Mouse (Mus musculus) cortical plate, adult 2 months (tissue): Measurements from ENCODE around the gene Pdcd1lg2. TPM values are rescaled to one million over a fixed set of nuclear protein-coding genes. Genes with fewer than 3 reads are reported as not detected.

Experiments used
- H3K27ac ChIP-seq: fragments of 200-500 bp; 2 replicates; pipeline ENCODE4 v1.5.1; 2012; ENCODE audit warnings: low read length, control low read depth, inconsistent platforms; ENCODE audit not compliant: insufficient read depth
- H3K4me1 ChIP-seq: fragments of 200-500 bp; 2 replicates; pipeline ENCODE4 v1.6.1; 2011; ENCODE audit warnings: low read length; ENCODE audit not compliant: control insufficient read depth, insufficient read depth
- H3K4me3 ChIP-seq: fragments of 200-500 bp; 2 replicates; pipeline ENCODE4 v1.5.1; 2011; ENCODE audit warnings: mild to moderate bottlenecking, low read length, control low read depth; ENCODE audit not compliant: insufficient read depth
- CTCF ChIP-seq: fragments of 200-500 bp; IDR thresholded peaks from 2 replicates; pipeline ENCODE4 v1.5.1; 2011; ENCODE audit warnings: mild to moderate bottlenecking, control low read depth, low read length; ENCODE audit not compliant: insufficient read depth; ENCODE audit errors: extremely low read depth
- POLR2A ChIP-seq: fragments of 200-500 bp; IDR thresholded peaks from 2 replicates; pipeline ENCODE4 v1.6.1; 2011; ENCODE audit warnings: mild to moderate bottlenecking, low read length, control low read depth; ENCODE audit not compliant: insufficient read depth; ENCODE audit errors: extremely low read depth
- polyA plus RNA-seq: library from polyadenylated mRNA; depleted of rRNA; stranded (reverse); fragments of >200 nt; gene quantifications from 2 replicates; pipeline ENCODE4 v1.2.3, GENCODE M21; 2012

Pdcd1lg2 gene
- polyA plus RNA-seq, 1 experiment = not detected

DNA sequence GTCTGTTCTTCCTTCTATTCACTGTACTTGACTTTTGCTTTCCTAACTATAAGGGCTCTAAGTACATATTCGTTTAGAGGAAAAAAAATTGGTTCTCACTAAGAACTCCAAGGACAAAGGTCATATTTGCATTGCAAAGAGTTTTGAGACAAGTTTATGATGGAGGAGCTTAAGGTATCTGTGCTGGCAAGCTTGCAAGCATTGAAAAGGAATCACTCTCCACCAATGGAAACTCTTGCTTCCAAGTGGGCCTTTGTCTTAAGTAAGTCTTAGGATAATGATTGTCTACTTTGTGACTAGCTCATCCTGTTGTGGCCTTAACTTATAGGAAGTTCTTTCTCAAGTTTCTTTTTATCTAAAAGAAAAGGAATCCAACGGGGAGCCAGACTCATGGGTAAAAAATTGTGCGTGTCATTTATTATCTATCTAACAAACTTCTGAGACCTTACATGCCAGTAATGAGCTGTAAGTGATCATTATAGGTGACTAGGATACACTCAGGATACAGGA is 5.7 kb downstream of the Pdcd1lg2 start:
- no peak overlapping the region for H3K27ac ChIP-seq
- no peak for TF ChIP-seq POLR2A
- no peak for TF ChIP-seq CTCF
- H3K4me3 ChIP-seq = no peak overlapping the region
- H3K4me1 ChIP-seq = no peaks in the 10 kb centered on the region

DNA sequence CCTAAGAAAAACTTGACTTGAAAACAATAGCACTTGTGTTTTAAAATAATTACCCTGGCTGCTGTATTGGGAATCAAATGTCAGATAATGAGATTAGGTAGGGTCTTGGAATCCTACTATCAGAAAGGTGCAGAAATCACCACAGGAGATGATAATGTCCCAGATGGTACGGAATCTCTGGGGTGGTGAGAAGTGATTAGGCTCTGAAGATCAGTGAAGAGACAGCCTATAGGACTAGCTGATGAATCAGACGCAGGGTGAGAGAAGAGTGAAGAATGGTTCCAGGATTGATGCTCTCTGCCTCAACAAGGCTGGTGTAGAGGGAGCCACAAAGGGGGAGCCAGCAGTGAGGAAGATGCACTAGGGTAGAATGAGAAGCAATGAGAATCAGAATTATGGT is 6.5 kb downstream of the Pdcd1lg2 start:
- no peak for TF ChIP-seq POLR2A
- TF ChIP-seq CTCF = no peak

DNA sequence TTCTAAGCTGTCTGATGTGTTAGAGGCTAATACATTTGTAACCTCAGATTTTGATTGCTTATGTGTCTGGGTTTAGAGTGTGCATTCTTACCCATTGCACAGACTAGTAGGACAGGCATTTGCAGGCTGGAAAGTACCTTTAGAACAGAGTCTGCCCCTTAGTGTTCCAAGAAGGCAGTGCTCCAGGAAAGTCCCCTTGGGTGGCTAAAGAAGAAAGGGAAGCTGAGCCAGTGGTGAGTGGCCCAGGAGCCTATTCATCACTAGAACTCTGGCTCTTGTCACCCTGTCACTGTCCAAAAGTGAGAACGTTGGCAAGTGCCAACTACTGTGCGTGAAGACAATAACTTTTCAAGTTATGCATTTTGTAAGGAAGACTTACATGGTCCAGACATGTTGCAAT is 7.2 kb downstream of the Pdcd1lg2 start:
- TF ChIP-seq POLR2A (no peak), CTCF (no peak)
- Histone ChIP-seq H3K4me3 (no peak overlapping the region), H3K27ac (no peak overlapping the region), H3K4me1 (no peaks in the 10 kb centered on the region)

More for the DNA sequence above, 6.5 kb downstream of the Pdcd1lg2 start:
- H3K4me1 ChIP-seq = no peaks in the 10 kb centered on the region
- no peak overlapping the region for H3K27ac ChIP-seq
- H3K4me3 ChIP-seq = no peak overlapping the region

DNA sequence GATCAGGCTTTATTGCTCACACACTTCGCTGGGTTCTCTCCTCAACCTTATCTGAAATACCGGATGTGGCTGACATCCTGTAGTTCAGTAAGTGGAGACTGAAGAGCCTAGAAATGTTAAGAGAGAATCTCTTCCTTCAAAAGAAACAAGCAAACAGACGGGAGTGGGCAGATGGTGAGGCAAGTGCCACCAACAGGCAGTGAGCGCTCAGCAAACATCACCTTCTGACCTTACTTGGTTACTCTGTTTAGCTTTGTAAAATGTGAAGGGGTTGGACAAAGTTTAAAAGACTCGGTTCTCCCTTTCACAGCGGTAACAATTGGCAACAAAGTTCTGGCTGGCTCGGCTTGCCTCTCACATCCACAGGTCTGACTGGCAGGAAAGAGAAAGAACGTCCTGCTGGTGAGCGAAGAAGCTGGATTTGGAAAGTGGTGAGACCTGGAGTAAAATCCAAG is 8.0 kb downstream of the Pdcd1lg2 start:
- Histone ChIP-seq H3K27ac (no peak overlapping the region), H3K4me1 (no peaks in the 10 kb centered on the region), H3K4me3 (no peak overlapping the region)
- TF ChIP-seq POLR2A (no peak), CTCF (no peak)

DNA sequence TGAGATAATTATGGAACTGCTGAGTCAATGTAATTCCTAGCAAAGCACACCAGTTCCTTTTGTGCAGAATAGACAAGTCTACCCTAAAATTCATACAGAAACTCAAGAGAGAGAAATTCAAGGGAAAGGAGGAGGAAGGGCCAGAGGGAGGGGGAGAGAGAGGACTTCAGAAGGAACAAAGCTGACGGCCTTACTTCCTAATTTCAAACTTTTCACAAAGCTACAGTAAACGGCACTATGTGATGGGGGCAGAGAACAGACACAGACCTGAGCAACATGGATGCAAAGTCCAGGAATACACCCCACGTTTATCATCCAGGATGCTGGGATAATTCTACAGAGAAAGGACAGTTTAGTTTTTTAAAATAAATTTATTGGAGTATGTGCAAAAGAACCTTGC is 8.8 kb downstream of the Pdcd1lg2 start:
- H3K27ac ChIP-seq = no peak overlapping the region
- no peak overlapping the region for H3K4me3 ChIP-seq
- no peaks in the 10 kb centered on the region for H3K4me1 ChIP-seq
- TF ChIP-seq CTCF (no peak), POLR2A (no peak)

DNA sequence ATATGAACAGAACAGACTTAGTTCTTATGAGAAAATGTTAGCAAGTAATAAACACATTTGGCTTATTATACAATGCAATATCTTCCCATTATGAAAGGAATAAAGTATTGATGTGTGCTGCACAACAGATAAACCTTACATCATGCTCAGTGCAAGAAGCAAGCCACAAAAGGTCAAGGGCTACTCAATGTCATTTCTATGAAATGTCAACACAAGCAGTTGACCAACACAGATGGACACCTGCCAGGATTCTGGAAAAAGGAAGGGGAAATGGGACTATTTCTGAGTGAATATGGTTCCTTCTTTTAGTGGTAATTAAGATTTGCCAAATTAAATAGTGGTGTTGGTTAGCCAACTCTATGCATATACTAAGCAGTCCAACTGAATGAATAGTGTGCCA is 9.2 kb downstream of the Pdcd1lg2 start:
- H3K4me1 ChIP-seq = no peaks in the 10 kb centered on the region
- TF ChIP-seq CTCF (no peak), POLR2A (no peak)
- H3K4me3 ChIP-seq = no peak overlapping the region
- H3K27ac ChIP-seq = no peak overlapping the region

DNA sequence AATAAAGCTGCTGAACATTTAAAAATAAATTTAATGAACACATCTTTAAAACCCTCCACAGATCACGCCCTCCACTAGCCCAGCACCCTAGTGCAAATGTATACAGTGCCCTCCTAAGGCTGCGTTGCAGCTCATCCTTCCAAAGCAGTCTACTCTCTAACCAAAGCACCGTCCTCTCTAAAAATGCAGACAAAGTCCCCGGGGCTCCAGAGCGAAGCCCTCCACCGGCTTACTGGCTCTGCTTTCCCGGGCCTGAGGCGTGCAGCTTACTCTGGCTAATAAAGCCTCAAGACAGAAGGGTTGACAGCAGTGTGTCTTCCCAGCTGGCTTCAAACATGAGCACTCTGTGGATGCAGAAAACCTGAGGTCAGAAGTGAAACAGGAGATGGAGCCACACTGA is 9.7 kb downstream of the Pdcd1lg2 start:
- TF ChIP-seq CTCF (no peak), POLR2A (no peak)
- Histone ChIP-seq H3K27ac (no peak overlapping the region), H3K4me1 (no peaks in the 10 kb centered on the region)

DNA sequence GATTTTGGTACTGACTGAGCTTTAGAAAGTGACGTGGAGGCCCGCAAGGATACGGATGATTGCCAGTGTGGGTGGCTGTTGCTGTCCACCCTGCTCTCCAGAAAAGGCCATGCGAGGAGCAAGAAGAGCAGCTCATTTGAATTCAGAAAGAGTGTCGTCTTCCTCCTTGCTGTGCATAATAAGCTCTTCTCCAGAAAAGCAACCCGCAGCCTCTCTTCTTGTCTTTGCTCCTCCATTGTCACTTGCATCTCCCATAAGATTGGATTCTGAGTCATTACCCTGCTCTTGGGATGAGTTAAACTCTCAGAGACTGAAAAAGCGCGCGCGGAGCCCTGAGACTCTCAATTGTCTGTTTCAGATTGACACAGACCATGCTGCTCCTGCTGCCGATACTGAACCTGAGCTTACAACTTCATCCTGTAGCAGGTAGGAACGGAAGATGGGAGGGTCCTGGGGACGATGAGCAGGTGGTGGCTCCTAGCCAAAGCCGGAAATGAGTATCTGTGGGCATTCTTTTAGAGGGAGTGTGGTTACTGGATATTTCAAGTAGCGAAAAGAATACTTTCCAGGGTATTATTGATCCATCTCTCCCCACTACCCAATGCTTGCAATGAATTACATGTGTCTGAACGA is 11.4 kb downstream of the Pdcd1lg2 start:
- Histone ChIP-seq H3K4me1 (no peaks in the 10 kb centered on the region), H3K27ac (no peak overlapping the region), H3K4me3 (no peak overlapping the region)
- TF ChIP-seq CTCF (no peak), POLR2A (no peak)

More for the DNA sequence above, 9.7 kb downstream of the Pdcd1lg2 start:
- H3K4me3 ChIP-seq = no peak overlapping the region

DNA sequence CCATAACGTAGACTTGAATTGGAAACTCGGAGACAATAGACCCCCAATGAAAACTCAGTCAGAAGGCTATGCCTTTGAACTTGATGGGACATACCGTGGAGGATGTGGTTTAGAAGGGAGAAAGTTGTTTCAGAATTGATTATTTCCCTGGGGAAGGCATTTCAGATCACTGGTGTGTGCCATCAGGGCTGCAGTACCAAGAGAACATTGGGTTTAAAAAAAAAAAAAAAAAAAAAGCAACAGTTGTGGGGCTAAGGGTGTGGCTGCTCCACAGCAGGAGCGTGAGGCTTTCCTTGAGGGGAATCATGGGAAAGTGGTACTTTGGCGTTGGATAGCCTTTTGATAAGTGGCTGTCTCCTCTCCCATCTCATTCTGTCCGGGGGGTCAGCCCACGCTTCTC is 12.1 kb downstream of the Pdcd1lg2 start:
- no peak for TF ChIP-seq POLR2A
- no peak for TF ChIP-seq CTCF
- Histone ChIP-seq H3K4me3 (no peak overlapping the region), H3K4me1 (no peaks in the 10 kb centered on the region), H3K27ac (no peak overlapping the region)

DNA sequence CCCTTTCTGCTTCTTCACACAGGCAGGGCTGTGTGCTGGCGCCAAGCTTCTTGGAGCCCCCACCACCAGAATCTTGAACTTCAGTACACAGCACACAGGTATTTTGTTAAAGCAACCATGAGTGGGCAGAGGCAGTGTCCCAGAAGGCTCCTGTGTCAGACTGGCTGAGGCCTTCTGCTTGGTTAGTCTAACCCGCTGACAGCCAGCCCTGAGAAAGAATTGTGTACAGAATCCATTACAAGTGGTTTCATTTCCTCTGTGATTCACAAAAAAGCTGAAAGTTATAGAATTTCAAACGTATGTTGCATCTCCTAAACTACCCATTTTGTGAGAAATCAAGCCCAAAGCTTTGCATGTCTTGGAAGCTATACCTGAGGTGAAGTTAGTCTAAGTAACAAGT is 19.8 kb downstream of the Pdcd1lg2 start:
- no peaks in the 10 kb centered on the region for H3K4me1 ChIP-seq
- H3K4me3 ChIP-seq = no peak overlapping the region
- no peak for TF ChIP-seq CTCF
- TF ChIP-seq POLR2A = no peak
- no peak overlapping the region for H3K27ac ChIP-seq

DNA sequence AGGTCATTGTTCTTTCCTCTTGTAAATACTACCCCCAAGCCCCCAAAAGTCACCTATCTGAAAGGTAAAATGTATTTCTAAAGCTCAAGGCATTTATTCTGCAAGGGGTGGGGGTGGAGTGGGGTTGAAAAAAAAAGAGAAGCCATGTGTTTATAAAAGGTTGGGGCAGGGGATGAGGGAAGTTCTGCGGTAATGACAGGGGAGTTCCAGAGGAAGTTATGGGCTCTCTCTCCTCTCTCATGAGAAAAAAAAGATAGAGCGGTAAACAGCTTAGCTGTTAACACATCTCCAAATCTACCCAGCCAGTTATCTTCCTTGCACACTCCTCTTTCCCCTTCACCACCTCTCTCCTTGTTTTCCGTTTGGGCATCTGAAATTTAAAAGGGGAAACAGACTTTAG is 20.2 kb downstream of the Pdcd1lg2 start:
- H3K4me1 ChIP-seq = no peaks in the 10 kb centered on the region
- H3K27ac ChIP-seq = no peak overlapping the region
- H3K4me3 ChIP-seq = no peak overlapping the region
- TF ChIP-seq CTCF = no peak
- TF ChIP-seq POLR2A = no peak
